Mouse (Mus musculus) intestine, postnatal 0 days (tissue): ENCODE results near the gene Dtx3. TPM values are rescaled to one million over a fixed set of nuclear protein-coding genes. Genes with fewer than 3 reads are reported as not detected.

Experiments
- ATAC-seq: fragments of 200-750 bp; cut with Nextera tagmentation; 2 replicates; pipeline ENCODE4 v1.8.0; 2017; ENCODE audit warnings: mild to moderate bottlenecking, moderate TSS enrichment, moderate library complexity
- H3K27ac ChIP-seq: fragments of 300-500 bp; sonication (generic); 2 replicates; pipeline ENCODE4 v1.5.1; 2014; ENCODE audit warnings: mild to moderate bottlenecking, low read depth, low read length, moderate library complexity
- H3K27me3 ChIP-seq: fragments of 300-500 bp; sonication (generic); replicated peaks from 2 replicates; pipeline ENCODE4 v1.6.1; 2014; ENCODE audit warnings: low read length, mixed read lengths; ENCODE audit not compliant: control insufficient read depth, insufficient read depth
- H3K36me3 ChIP-seq: fragments of 300-500 bp; sonication (generic); 2 replicates; pipeline ENCODE4 v1.6.1; 2014; ENCODE audit warnings: mild to moderate bottlenecking, moderate library complexity; ENCODE audit not compliant: control insufficient read depth, insufficient read depth
- H3K4me1 ChIP-seq: fragments of 300-500 bp; sonication (generic); replicated peaks from 2 replicates; pipeline ENCODE4 v1.6.1; 2014; ENCODE audit warnings: antibody characterized with exemption, low read length, mixed read lengths; ENCODE audit not compliant: control insufficient read depth, insufficient read depth
- H3K4me2 ChIP-seq: fragments of 300-500 bp; sonication (generic); replicated peaks from 2 replicates; pipeline ENCODE4 v1.6.1; 2014; ENCODE audit warnings: low read depth, mild to moderate bottlenecking, moderate library complexity
- H3K4me3 ChIP-seq: fragments of 300-500 bp; sonication (generic); 2 replicates; pipeline ENCODE4 v1.5.1; 2014; ENCODE audit warnings: low read depth, low read length
- H3K9ac ChIP-seq: fragments of 300-500 bp; sonication (generic); 2 replicates; pipeline ENCODE4 v1.6.1; 2014; ENCODE audit warnings: mild to moderate bottlenecking, low read depth, low read length
- H3K9me3 ChIP-seq: fragments of 300-500 bp; sonication (generic); 2 replicates; pipeline ENCODE4 v1.6.1; 2016; ENCODE audit warnings: mixed run types; ENCODE audit not compliant: control insufficient read depth
- CTCF ChIP-seq: sonication (generic); IDR thresholded peaks from 2 replicates; pipeline ENCODE4 v1.5.1; 2016; ENCODE audit warnings: low read depth, mild to moderate bottlenecking, control low read depth, antibody characterized with exemption, moderate library complexity
- WGBS: fragments of 180-500 bp; shearing (Covaris S2); extraction: QIAGEN DNeasy Blood & Tissue Kit; methylation state at CpG from one replicate; pipeline ENCODE4 v1.1.7; 2014; 5-methylcytosine and 5-hydroxymethylcytosine counted together
- polyA plus RNA-seq: library from polyadenylated mRNA; unstranded; fragments of >200 nt; fragmentation: Nextera tagmentation; extraction: Ambion mirVana; gene quantifications from 2 replicates; pipeline ENCODE4 v1.2.1, GENCODE M21; 2015

The Dtx3 gene
- polyA plus RNA-seq, 1 experiment from 2014 or later, result 22.2 TPM

- Histone ChIP-seq H3K4me2 (no peak overlapping the region), H3K36me3 (peaks cover 62% of the 10 kb centered on the region), H3K9me3 (no peaks in the 10 kb centered on the region), H3K27ac (no peak overlapping the region), H3K4me1 (0 out of 2 replicates have a peak, but pooled peaks cover 5% of the 10 kb centered on the region), H3K9ac (no peak overlapping the region), H3K4me3 (no peak overlapping the region), H3K27me3 (no peaks in the 10 kb centered on the region)
- no peak for TF ChIP-seq CTCF
- WGBS, result 89% methylated on average over 11 of the region's 11 CpGs
- ATAC-seq, result no peak
Measured at GRCm38 (mm10) chr10:127199474-127199873, 3.9 kb upstream of the Dtx3 start.

GRCm38 (mm10) chr10:127199068-127199467 lies 3.5 kb upstream of the Dtx3 start:
- no peak overlapping the region for H3K9ac ChIP-seq
- TF ChIP-seq CTCF, result no peak
- no peak for ATAC-seq
- H3K9me3 ChIP-seq, result no peaks in the 10 kb centered on the region
- WGBS, result 72% methylated on average over 5 of the region's 5 CpGs
- 0 out of 2 replicates have a peak, but pooled peaks cover 5% of the 10 kb centered on the region for H3K4me1 ChIP-seq
- no peaks in the 10 kb centered on the region for H3K27me3 ChIP-seq
- H3K36me3 ChIP-seq, result peaks cover 58% of the 10 kb centered on the region
- no peak overlapping the region for H3K4me2 ChIP-seq
- H3K4me3 ChIP-seq, result no peak overlapping the region
- H3K27ac ChIP-seq, result no peak overlapping the region

GRCm38 (mm10) chr10:127198492-127198891 lies 3.0 kb upstream of the Dtx3 start:
- no peak for ATAC-seq
- H3K4me1 ChIP-seq, result 0 out of 2 replicates have a peak, but pooled peaks cover 5% of the 10 kb centered on the region
- no peak overlapping the region for H3K4me2 ChIP-seq
- peaks cover 53% of the 10 kb centered on the region for H3K36me3 ChIP-seq
- no peak for TF ChIP-seq CTCF
- H3K27ac ChIP-seq, result no peak overlapping the region
- H3K9me3 ChIP-seq, result no peaks in the 10 kb centered on the region
- 46% methylated on average over 2 of the region's 2 CpGs for WGBS
- H3K9ac ChIP-seq, result no peak overlapping the region
- H3K4me3 ChIP-seq, result no peak overlapping the region
- H3K27me3 ChIP-seq, result no peaks in the 10 kb centered on the region

- WGBS, result 75% methylated on average over 11 of the region's 11 CpGs
- Histone ChIP-seq H3K36me3 (peaks cover 51% of the 10 kb centered on the region), H3K9ac (no peak overlapping the region), H3K27ac (no peak overlapping the region), H3K4me1 (0 out of 2 replicates have a peak, but pooled peaks cover 5% of the 10 kb centered on the region), H3K27me3 (no peaks in the 10 kb centered on the region), H3K4me3 (no peak overlapping the region), H3K4me2 (no peak overlapping the region), H3K9me3 (no peaks in the 10 kb centered on the region)
- no peak for ATAC-seq
- TF ChIP-seq CTCF, result no peak
Measured at GRCm38 (mm10) chr10:127197505-127198110, 2.1 kb upstream of the Dtx3 start.

DNA sequence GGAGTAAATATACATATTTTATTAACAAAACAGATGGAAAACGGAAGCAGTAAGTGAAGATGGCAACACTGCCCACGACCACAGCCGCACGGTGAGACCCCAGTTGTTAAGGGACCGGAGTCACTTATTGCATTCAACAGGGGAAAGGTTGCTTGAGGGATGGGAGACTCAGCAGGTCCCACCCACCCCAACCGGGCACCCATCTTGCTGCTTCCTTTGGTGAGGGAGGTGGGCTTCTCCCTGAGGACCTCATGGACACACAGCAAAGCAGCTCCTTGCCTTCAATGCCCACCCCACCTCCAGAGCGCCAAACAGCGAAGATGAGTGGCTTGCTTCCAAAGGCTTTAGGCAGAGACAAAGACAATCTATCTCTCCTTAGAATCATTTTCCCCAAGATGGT lies 1.6 kb upstream of the Dtx3 start:
- Histone ChIP-seq H3K4me1 (0 out of 2 replicates have a peak, but pooled peaks cover 5% of the 10 kb centered on the region), H3K36me3 (peaks cover 48% of the 10 kb centered on the region), H3K9ac (no peak overlapping the region), H3K4me2 (no peak overlapping the region), H3K4me3 (no peak overlapping the region), H3K27me3 (no peaks in the 10 kb centered on the region), H3K9me3 (no peaks in the 10 kb centered on the region), H3K27ac (no peak overlapping the region; the same call in 1 of the 2 replicates)
- no peak for TF ChIP-seq CTCF
- ATAC-seq, result no peak
- WGBS, result 89% methylated on average over 8 of the region's 8 CpGs

GRCm38 (mm10) chr10:127196392-127196791 lies 864 bp upstream of the Dtx3 start:
- Histone ChIP-seq H3K4me1 (0 out of 2 replicates have a peak, but pooled peaks cover 5% of the 10 kb centered on the region), H3K27ac (0 out of 2 replicates have a peak overlapping the region, but pooled peaks have one; percentile 86), H3K9ac (no peak overlapping the region), H3K4me2 (peak overlapping the region; percentile 99), H3K36me3 (peaks cover 46% of the 10 kb centered on the region), H3K9me3 (no peaks in the 10 kb centered on the region), H3K4me3 (peak overlapping the region; percentile 82), H3K27me3 (no peaks in the 10 kb centered on the region)
- 12% methylated on average over 5 of the region's 5 CpGs for WGBS
- no peak for TF ChIP-seq CTCF
- peak; percentile 47; the same call in 1 of the 2 replicates for ATAC-seq
